Mouse (Mus musculus): ENCODE measurements around the gene Mei1. TPM values are rescaled to one million over a fixed set of nuclear protein-coding genes. Genes with fewer than 3 reads are reported as not detected.

The Mei1 gene
- polyA plus RNA-seq, 1 experiment: not detected

DNA sequence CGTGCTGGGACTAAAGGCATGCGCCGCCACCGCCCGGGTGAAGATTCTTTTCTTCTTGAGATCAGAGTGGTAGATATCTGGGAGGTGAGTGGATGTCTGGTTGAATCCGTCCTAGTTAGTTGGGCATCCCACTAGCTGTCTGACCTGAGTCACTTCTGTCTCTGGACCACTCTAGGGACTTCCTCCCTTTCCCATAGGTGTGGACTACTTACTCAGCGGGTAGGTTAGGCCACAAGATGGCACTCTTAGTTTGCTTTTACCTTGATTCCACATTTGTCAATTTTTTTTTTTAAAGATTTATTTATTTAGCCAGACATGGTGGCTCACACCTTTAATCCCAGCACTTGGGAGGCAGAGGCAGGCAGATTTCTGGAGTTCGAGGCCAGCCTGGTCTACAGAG lies 69.4 kb downstream of the Mei1 start:
- Histone ChIP-seq H3K27ac (ENCODE audit: control insufficient read depth, insufficient read depth, low read depth, low read length, poor library complexity) (no peak overlapping the region), H3K4me1 (ENCODE audit: control insufficient read depth, insufficient read depth, low read length) (no peaks in the 10 kb centered on the region), H3K4me3 (replicated peaks; ENCODE audit: control insufficient read depth, low read depth, low read length) (no peak overlapping the region)
- TF ChIP-seq POLR2A (IDR thresholded peaks at IDR 0.05; ENCODE audit: borderline replicate concordance, control insufficient read depth, low read depth, low read length) (no peak), CTCF (IDR thresholded peaks at IDR 0.05; ENCODE audit: control insufficient read depth, insufficient read depth, low read length) (no peak)
- WGBS: 81% methylated on average over 8 of the region's 8 CpGs

- no peaks in the 10 kb centered on the region for H3K4me1 ChIP-seq (ENCODE audit: control insufficient read depth, insufficient read depth, low read length)
- no peak overlapping the region for H3K27ac ChIP-seq (ENCODE audit: control insufficient read depth, insufficient read depth, low read depth, low read length, poor library complexity)
- TF ChIP-seq CTCF (IDR thresholded peaks at IDR 0.05; ENCODE audit: control insufficient read depth, insufficient read depth, low read length): peak; percentile 40; the same call in 1 of the 2 replicates
- no peak for TF ChIP-seq POLR2A (IDR thresholded peaks at IDR 0.05; ENCODE audit: borderline replicate concordance, control insufficient read depth, low read depth, low read length)
Observed at GRCm38 (mm10) chr15:82140355-82140754, 70.6 kb downstream of the Mei1 start.

GRCm38 (mm10) chr15:82144157-82144556 lies 74.4 kb downstream of the Mei1 start:
- Histone ChIP-seq H3K4me3 (replicated peaks; ENCODE audit: control insufficient read depth, low read depth, low read length) (no peak overlapping the region), H3K27ac (ENCODE audit: control insufficient read depth, insufficient read depth, low read depth, low read length, poor library complexity) (no peak overlapping the region), H3K4me1 (ENCODE audit: control insufficient read depth, insufficient read depth, low read length) (peaks cover 1% of the 10 kb centered on the region; the same call in 1 of the 2 replicates)
- WGBS: 87% methylated on average over 5 of the region's 5 CpGs
- TF ChIP-seq CTCF (IDR thresholded peaks at IDR 0.05; ENCODE audit: control insufficient read depth, insufficient read depth, low read length): no peak
- no peak for TF ChIP-seq POLR2A (IDR thresholded peaks at IDR 0.05; ENCODE audit: borderline replicate concordance, control insufficient read depth, low read depth, low read length)

More at GRCm38 (mm10) chr15:82140355-82140754, 70.6 kb downstream of the Mei1 start:
- 82% methylated on average over 3 of the region's 3 CpGs for WGBS
- H3K4me3 ChIP-seq (replicated peaks; ENCODE audit: control insufficient read depth, low read depth, low read length): no peak overlapping the region

GRCm38 (mm10) chr15:82145408-82145807 lies 75.6 kb downstream of the Mei1 start:
- 54% methylated on average over 2 of the region's 2 CpGs for WGBS
- Histone ChIP-seq H3K4me3 (replicated peaks; ENCODE audit: control insufficient read depth, low read depth, low read length) (no peak overlapping the region), H3K4me1 (ENCODE audit: control insufficient read depth, insufficient read depth, low read length) (peaks cover 1% of the 10 kb centered on the region; the same call in 1 of the 2 replicates), H3K27ac (ENCODE audit: control insufficient read depth, insufficient read depth, low read depth, low read length, poor library complexity) (no peak overlapping the region)
- no peak for TF ChIP-seq CTCF (IDR thresholded peaks at IDR 0.05; ENCODE audit: control insufficient read depth, insufficient read depth, low read length)
- TF ChIP-seq POLR2A (IDR thresholded peaks at IDR 0.05; ENCODE audit: borderline replicate concordance, control insufficient read depth, low read depth, low read length): no peak

GRCm38 (mm10) chr15:82145851-82146769 lies 76.3 kb downstream of the Mei1 start:
- TF ChIP-seq CTCF (IDR thresholded peaks at IDR 0.05; ENCODE audit: control insufficient read depth, insufficient read depth, low read length) (no peak), POLR2A (IDR thresholded peaks at IDR 0.05; ENCODE audit: borderline replicate concordance, control insufficient read depth, low read depth, low read length) (no peak)
- Histone ChIP-seq H3K4me3 (replicated peaks; ENCODE audit: control insufficient read depth, low read depth, low read length) (peak overlapping the region; percentile 14), H3K27ac (ENCODE audit: control insufficient read depth, insufficient read depth, low read depth, low read length, poor library complexity) (peak overlapping the region; percentile 91), H3K4me1 (ENCODE audit: control insufficient read depth, insufficient read depth, low read length) (peaks cover 2% of the 10 kb centered on the region; the same call in 1 of the 2 replicates)
- WGBS: 24% methylated on average over 11 of the region's 11 CpGs

DNA sequence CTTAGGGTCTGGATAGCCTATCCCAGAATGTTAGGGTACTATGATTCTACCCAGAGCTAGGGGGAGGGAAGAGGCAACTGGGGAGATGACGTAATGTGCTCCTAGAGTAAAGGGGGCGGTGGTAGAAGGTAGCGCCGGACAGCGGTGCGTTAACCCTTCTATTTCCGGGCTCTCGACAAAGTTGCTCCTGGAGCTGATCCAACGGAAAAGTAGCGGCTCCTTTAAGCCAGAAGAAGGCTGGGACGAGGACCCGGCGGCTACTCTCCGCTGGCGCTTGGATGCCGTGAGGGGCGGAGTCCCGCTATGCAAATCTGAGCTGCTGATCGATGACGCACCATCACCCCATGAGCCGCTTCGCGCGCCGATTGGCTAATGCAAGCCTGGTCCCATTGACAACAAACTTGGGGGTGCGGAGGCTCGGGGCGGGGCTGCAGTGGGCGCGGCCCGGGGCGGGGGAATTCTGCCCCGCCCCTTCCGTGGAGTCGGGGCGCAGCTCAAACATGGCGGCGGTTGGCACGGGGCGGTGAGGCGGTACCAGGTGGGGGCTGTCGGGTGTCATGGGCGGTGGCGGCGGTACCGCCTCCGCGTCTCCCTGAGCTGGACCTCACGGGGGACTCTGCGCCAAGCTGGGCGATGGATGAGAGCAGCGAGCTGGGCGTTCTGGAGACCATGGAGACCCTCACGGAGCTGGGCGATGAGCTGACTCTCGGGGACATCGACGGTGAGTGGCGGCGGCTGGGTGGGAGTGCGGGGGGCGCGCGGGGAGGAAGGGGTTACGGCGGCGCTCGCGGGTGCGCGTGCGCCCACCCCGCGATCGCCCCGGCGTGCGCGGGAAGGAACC lies 77.2 kb downstream of the Mei1 start, which contains the start of gene Srebf2:
TSS of gene Srebf2 (plus strand) at position 412 of the 841 bp plus-strand sequence.
- Histone ChIP-seq H3K27ac (ENCODE audit: control insufficient read depth, insufficient read depth, low read depth, low read length, poor library complexity) (peak within 1 kb of the TSS; percentile 91), H3K4me3 (replicated peaks; ENCODE audit: control insufficient read depth, low read depth, low read length) (peak within 1 kb of the TSS; percentile 89), H3K4me1 (ENCODE audit: control insufficient read depth, insufficient read depth, low read length) (peaks cover 2% of the 10 kb centered on the region; the same call in 1 of the 2 replicates)
- peak; percentile 95; the same call in 1 of the 2 replicates for TF ChIP-seq POLR2A (IDR thresholded peaks at IDR 0.05; ENCODE audit: borderline replicate concordance, control insufficient read depth, low read depth, low read length)
- no peak for TF ChIP-seq CTCF (IDR thresholded peaks at IDR 0.05; ENCODE audit: control insufficient read depth, insufficient read depth, low read length)
- under 1% methylated on average over 77 of the region's 79 CpGs for WGBS

DNA sequence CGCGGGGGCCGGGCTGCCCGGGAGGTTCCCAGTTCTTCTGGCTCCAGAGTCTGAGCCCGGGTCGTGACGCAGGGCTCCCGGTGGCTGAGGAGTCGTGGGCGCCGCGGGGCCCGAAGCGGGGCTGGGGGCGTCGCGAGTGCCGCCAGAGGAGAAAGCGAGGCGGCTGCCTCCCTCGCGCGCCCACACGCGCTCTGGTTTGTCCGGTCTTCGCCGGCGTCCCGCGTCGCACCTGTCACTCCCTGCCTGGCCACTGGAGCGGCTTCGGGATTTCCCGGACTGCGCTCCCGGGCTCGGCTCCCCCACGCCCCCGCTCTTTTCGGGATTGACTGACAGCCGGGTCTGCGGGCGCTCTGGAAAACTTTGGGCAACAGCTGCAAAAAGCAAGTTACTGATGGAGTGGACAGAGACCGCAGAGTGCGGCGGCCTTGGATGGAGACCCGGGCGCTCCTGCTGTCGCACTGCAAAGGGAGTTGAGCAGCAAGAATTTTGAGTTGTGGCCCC lies 77.9 kb downstream of the Mei1 start:
- under 1% methylated on average over 50 of the region's 50 CpGs for WGBS
- H3K4me3 ChIP-seq (replicated peaks; ENCODE audit: control insufficient read depth, low read depth, low read length): peak overlapping the region; percentile 89
- peaks cover 7% of the 10 kb centered on the region; the same call in 1 of the 2 replicates for H3K4me1 ChIP-seq (ENCODE audit: control insufficient read depth, insufficient read depth, low read length)
- peak overlapping the region; percentile 76 for H3K27ac ChIP-seq (ENCODE audit: control insufficient read depth, insufficient read depth, low read depth, low read length, poor library complexity)
- no peak for TF ChIP-seq CTCF (IDR thresholded peaks at IDR 0.05; ENCODE audit: control insufficient read depth, insufficient read depth, low read length)
- TF ChIP-seq POLR2A (IDR thresholded peaks at IDR 0.05; ENCODE audit: borderline replicate concordance, control insufficient read depth, low read depth, low read length): no peak

Data from bone marrow, adult 2 months (tissue).